Mouse (Mus musculus): ENCODE data around the gene Tnnc1. TPM values are rescaled to one million over a fixed set of nuclear protein-coding genes. Genes with fewer than 3 reads are reported as not detected.

Gene Tnnc1
- 1.4 and 1.6 TPM in 2 replicates for polyA plus RNA-seq (2015; fragmentation: Nextera tagmentation; extraction: Ambion mirVana)

DNA sequence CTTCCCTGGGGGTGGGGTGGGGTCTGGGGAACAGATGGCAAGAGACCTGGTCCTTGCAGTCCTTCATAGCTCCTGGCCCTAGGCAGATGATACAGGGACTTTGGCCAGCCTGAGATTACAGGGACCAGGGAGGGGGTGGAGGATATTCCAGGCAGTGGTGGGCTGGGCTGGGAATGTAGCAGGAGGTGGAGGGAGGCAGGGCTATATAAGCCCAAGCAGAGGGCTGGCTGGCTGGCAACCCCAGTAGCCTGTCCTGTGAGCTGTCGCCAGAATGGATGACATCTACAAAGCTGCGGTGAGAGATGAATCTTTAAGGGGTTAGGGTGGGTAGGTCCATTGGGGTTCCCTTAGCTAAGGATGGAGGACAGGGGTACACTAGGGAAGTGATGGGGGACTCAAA lies at the start of gene Tnnc1:
Gene Tnnc1 (plus strand): TSS at position 229 of the 400 bp plus-strand sequence.
- peak within 1 kb of the TSS; percentile 88 for H3K4me2 ChIP-seq (replicated peaks; ENCODE audit: low read depth)
- ATAC-seq, result no peak

GRCm38 (mm10) chr14:31160196-31161150 lies 47.6 kb upstream of the Tnnc1 start:
- 49% methylated on average over 27 of the region's 27 CpGs for WGBS
- Histone ChIP-seq H3K9me3 (ENCODE audit: control insufficient read depth) (no peaks in the 10 kb centered on the region), H3K36me3 (ENCODE audit: control insufficient read depth, insufficient read depth) (peaks cover 2% of the 10 kb centered on the region; the same call in 1 of the 2 replicates), H3K4me2 (replicated peaks; ENCODE audit: low read depth) (peak overlapping the region; percentile 54), H3K9ac (ENCODE audit: low read depth, low read length) (no peak overlapping the region), H3K27ac (ENCODE audit: low read depth, low read length) (no peak overlapping the region), H3K4me3 (ENCODE audit: low read depth, low read length) (0 out of 2 replicates have a peak overlapping the region, but pooled peaks have one; percentile 5), H3K4me1 (replicated peaks; ENCODE audit: control insufficient read depth, insufficient read depth, low read length) (peaks cover 7% of the 10 kb centered on the region; the same call in 1 of the 2 replicates), H3K27me3 (replicated peaks; ENCODE audit: control insufficient read depth, insufficient read depth, low read length) (no peaks in the 10 kb centered on the region)
- ATAC-seq, result peak; percentile 75
- TF ChIP-seq CTCF (IDR thresholded peaks at IDR 0.05; ENCODE audit: low read depth), result no peak

More for the DNA sequence above, at the start of gene Tnnc1:
- peak within 1 kb of the TSS; percentile 83; the same call in 1 of the 2 replicates for H3K4me3 ChIP-seq (ENCODE audit: low read depth, low read length)
- H3K9ac ChIP-seq (ENCODE audit: low read depth, low read length), result peak within 1 kb of the TSS; percentile 94; the same call in 1 of the 2 replicates
- 68% methylated on average over 2 of the region's 2 CpGs for WGBS
- peaks cover 12% of the 10 kb centered on the region for H3K36me3 ChIP-seq (ENCODE audit: control insufficient read depth, insufficient read depth)
- TF ChIP-seq CTCF (IDR thresholded peaks at IDR 0.05; ENCODE audit: low read depth), result no peak
- no peaks in the 10 kb centered on the region for H3K9me3 ChIP-seq (ENCODE audit: control insufficient read depth)
- H3K27me3 ChIP-seq (replicated peaks; ENCODE audit: control insufficient read depth, insufficient read depth, low read length), result no peaks in the 10 kb centered on the region
- no peaks in the 10 kb centered on the region; the same call in 1 of the 2 replicates for H3K4me1 ChIP-seq (replicated peaks; ENCODE audit: control insufficient read depth, insufficient read depth, low read length)
- peak within 1 kb of the TSS; percentile 88; the same call in 1 of the 2 replicates for H3K27ac ChIP-seq (ENCODE audit: low read depth, low read length)

GRCm38 (mm10) chr14:31161191-31161590 lies 46.9 kb upstream of the Tnnc1 start:
- Histone ChIP-seq H3K4me3 (ENCODE audit: low read depth, low read length) (no peak overlapping the region), H3K9ac (ENCODE audit: low read depth, low read length) (no peak overlapping the region), H3K36me3 (ENCODE audit: control insufficient read depth, insufficient read depth) (peaks cover 2% of the 10 kb centered on the region; the same call in 1 of the 2 replicates), H3K27me3 (replicated peaks; ENCODE audit: control insufficient read depth, insufficient read depth, low read length) (no peaks in the 10 kb centered on the region), H3K27ac (ENCODE audit: low read depth, low read length) (no peak overlapping the region), H3K4me1 (replicated peaks; ENCODE audit: control insufficient read depth, insufficient read depth, low read length) (peaks cover 7% of the 10 kb centered on the region; the same call in 1 of the 2 replicates), H3K9me3 (ENCODE audit: control insufficient read depth) (no peaks in the 10 kb centered on the region), H3K4me2 (replicated peaks; ENCODE audit: low read depth) (no peak overlapping the region)
- 82% methylated on average over 7 of the region's 7 CpGs for WGBS
- no peak for ATAC-seq
- no peak for TF ChIP-seq CTCF (IDR thresholded peaks at IDR 0.05; ENCODE audit: low read depth)

- no peak for ATAC-seq
- H3K4me2 ChIP-seq (replicated peaks; ENCODE audit: low read depth), result no peak overlapping the region
- no peak overlapping the region for H3K27ac ChIP-seq (ENCODE audit: low read depth, low read length)
- WGBS, result 76% methylated on average over 9 of the region's 10 CpGs
- no peak overlapping the region for H3K4me3 ChIP-seq (ENCODE audit: low read depth, low read length)
- no peaks in the 10 kb centered on the region for H3K9me3 ChIP-seq (ENCODE audit: control insufficient read depth)
- peaks cover 2% of the 10 kb centered on the region; the same call in 1 of the 2 replicates for H3K36me3 ChIP-seq (ENCODE audit: control insufficient read depth, insufficient read depth)
- no peak overlapping the region for H3K9ac ChIP-seq (ENCODE audit: low read depth, low read length)
- no peaks in the 10 kb centered on the region for H3K27me3 ChIP-seq (replicated peaks; ENCODE audit: control insufficient read depth, insufficient read depth, low read length)
- no peak for TF ChIP-seq CTCF (IDR thresholded peaks at IDR 0.05; ENCODE audit: low read depth)
- H3K4me1 ChIP-seq (replicated peaks; ENCODE audit: control insufficient read depth, insufficient read depth, low read length), result peaks cover 7% of the 10 kb centered on the region; the same call in 1 of the 2 replicates
Observed at GRCm38 (mm10) chr14:31161638-31162037, 46.5 kb upstream of the Tnnc1 start.

- no peak overlapping the region for H3K27ac ChIP-seq (ENCODE audit: low read depth, low read length)
- H3K4me2 ChIP-seq (replicated peaks; ENCODE audit: low read depth), result no peak overlapping the region
- ATAC-seq, result no peak
- 70% methylated on average over 8 of the region's 8 CpGs for WGBS
- no peak overlapping the region for H3K9ac ChIP-seq (ENCODE audit: low read depth, low read length)
- no peaks in the 10 kb centered on the region for H3K9me3 ChIP-seq (ENCODE audit: control insufficient read depth)
- H3K4me1 ChIP-seq (replicated peaks; ENCODE audit: control insufficient read depth, insufficient read depth, low read length), result peaks cover 7% of the 10 kb centered on the region; the same call in 1 of the 2 replicates
- TF ChIP-seq CTCF (IDR thresholded peaks at IDR 0.05; ENCODE audit: low read depth), result no peak
- H3K27me3 ChIP-seq (replicated peaks; ENCODE audit: control insufficient read depth, insufficient read depth, low read length), result no peaks in the 10 kb centered on the region
- H3K36me3 ChIP-seq (ENCODE audit: control insufficient read depth, insufficient read depth), result no peaks in the 10 kb centered on the region
- H3K4me3 ChIP-seq (ENCODE audit: low read depth, low read length), result no peak overlapping the region
Observed at GRCm38 (mm10) chr14:31164067-31164466, 44.0 kb upstream of the Tnnc1 start.

DNA sequence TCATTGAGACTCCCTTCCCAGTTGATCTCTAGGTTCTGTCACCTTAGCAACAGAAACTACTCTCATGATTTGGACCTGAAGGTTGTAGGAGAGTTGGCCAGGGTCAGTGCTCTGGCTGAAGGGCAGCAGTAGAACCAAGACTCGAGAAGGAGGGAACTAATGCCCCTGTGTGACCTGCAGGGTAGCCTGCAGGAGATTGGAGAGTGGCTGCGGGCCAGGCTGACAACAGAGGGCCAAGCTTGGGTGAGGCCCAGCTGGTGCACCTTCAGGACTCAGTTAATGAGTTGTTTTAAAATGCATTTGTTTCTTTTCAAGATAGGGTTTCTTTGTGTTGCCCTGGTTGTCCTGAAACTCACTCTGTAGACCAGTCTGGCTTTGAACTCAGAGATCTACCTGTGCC lies 43.1 kb upstream of the Tnnc1 start:
- no peak overlapping the region for H3K4me2 ChIP-seq (replicated peaks; ENCODE audit: low read depth)
- no peaks in the 10 kb centered on the region for H3K9me3 ChIP-seq (ENCODE audit: control insufficient read depth)
- no peak overlapping the region for H3K27ac ChIP-seq (ENCODE audit: low read depth, low read length)
- WGBS, result 74% methylated on average over 2 of the region's 2 CpGs
- TF ChIP-seq CTCF (IDR thresholded peaks at IDR 0.05; ENCODE audit: low read depth), result no peak
- no peak for ATAC-seq
- no peaks in the 10 kb centered on the region; the same call in 1 of the 2 replicates for H3K36me3 ChIP-seq (ENCODE audit: control insufficient read depth, insufficient read depth)
- peaks cover 5% of the 10 kb centered on the region; the same call in 1 of the 2 replicates for H3K4me1 ChIP-seq (replicated peaks; ENCODE audit: control insufficient read depth, insufficient read depth, low read length)
- no peak overlapping the region for H3K9ac ChIP-seq (ENCODE audit: low read depth, low read length)
- H3K27me3 ChIP-seq (replicated peaks; ENCODE audit: control insufficient read depth, insufficient read depth, low read length), result no peaks in the 10 kb centered on the region
- no peak overlapping the region for H3K4me3 ChIP-seq (ENCODE audit: low read depth, low read length)
